Mouse (Mus musculus) heart, postnatal 36 days (tissue): ENCODE measurements around the gene Ppp5c. TPM values are rescaled to one million over a fixed set of nuclear protein-coding genes. Genes with fewer than 3 reads are reported as not detected.
A peak's percentile ranks its signal among the peaks of the same experiment; 100 is the strongest.

Experiments used
- DNase-seq, 2 experiments: peaks; one replicate each; pipeline ENCODE4 v3.0.0; 2021 to 2022
- intact Hi-C: fragments of 180-260 bp; cut with DNase I; formaldehyde crosslinking; loops from one replicate; pipeline ENCODE4 v1.15.1; 2025
- total RNA-seq, 2 experiments: library from RNA; stranded (reverse); gene quantifications; 2 replicates each; pipeline ENCODE4 v1.2.3; 2021

Ppp5c gene
- total RNA-seq, 2 experiments from 2014 or later: 107 to 109 TPM

DNA sequence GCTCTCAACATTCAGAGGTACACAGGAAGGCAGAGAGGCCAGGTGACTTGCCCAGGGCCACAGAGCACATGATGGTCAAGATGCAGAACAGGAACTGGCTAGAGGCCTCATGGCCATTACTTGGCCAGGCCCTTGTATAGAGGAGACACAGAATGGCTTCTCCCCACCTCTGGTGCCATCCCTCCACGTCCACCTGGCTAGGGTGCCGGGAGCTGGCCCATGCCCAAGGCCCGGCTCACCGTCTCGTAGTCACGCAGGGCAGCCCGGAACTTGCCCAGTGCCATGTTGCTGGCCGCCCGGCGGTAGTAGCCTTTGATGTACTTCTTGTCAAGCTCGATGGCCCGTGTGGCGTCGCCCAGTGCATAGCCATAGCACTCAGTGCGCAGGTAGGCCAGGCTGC is 5.5 kb downstream of the Ppp5c start:
- DNase-seq: no peak
- intact Hi-C loops: no loop called here

DNA sequence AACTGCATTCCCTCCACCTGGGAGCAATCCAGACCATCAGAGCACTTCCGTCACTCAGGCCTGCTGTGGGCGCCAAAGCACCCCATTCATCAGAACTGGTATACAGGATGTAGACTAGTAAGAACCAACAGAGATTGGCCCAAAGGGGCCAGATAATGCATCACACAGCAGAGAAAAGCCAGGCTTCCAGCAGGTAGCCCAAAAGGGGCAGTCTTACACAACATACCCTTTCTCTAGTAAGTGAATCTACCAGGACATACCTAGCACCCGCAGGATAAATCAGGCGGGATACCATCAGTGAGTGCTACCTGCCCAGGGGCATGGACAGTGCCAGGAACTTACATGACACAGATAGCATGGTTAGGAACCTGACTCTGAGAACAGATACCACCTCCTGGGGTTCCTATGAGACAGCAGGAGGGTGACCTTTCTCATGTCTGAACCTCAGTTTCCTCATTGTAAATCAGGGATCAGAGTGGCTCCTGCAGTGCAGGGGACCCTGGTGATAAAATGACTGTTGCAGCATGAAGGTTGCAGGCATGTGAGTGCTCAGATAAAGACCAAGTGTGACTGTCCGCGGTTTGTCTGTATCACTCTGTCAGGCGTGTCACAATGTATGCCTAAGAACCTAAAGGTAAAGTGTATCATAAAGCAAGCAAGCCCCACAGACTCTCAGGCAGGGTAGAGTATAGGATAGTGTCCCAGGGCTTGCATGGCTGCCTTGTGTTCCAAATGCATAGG is 8.1 kb downstream of the Ppp5c start:
- intact Hi-C loops: no loop called here

DNA sequence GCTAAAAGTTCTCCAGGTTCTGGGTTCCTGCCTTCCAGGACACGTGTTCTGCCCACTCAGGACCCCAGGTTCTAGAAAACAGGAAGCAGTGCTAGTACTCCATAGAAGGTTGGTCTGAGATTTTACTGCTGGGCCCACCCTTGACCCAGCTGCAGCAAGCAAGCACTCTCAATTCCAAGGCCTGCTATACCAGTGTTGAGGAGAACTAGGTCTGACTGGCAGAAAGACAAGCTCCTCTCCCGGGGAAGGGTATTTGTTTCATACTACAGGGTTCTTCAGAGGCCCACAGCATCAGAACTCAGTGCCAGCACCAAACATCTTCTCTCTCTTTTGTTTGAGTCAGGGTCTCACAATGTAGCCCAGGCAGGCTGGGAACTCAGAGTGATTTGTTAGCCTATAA is 9.8 kb downstream of the Ppp5c start:
- intact Hi-C loops: no loop called here
- DNase-seq: no peak

More for the DNA sequence above, 8.1 kb downstream of the Ppp5c start:
- DNase-seq: no peak

DNA sequence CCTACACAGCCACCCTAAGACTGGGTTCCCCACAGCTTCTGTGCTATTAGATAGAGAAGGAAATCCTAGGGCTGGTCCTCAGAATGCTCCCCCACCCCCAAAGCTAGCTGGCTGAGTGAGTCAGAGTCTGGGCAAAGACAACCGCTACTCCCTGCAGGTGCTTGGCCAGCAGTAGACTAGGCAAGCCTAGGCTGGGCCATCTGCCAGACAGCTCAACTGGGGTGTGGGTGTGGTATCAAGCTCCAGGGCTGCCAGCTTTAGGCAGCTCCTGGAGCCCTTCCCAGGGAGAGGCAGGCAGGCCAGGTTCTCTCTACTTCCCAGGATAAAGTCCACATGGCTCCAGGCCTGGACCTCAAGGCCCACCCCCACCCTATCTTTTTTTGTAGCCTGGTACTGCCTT is 10.7 kb downstream of the Ppp5c start:
- intact Hi-C loops: no loop called here
- DNase-seq: peak; percentile 82 to 88

DNA sequence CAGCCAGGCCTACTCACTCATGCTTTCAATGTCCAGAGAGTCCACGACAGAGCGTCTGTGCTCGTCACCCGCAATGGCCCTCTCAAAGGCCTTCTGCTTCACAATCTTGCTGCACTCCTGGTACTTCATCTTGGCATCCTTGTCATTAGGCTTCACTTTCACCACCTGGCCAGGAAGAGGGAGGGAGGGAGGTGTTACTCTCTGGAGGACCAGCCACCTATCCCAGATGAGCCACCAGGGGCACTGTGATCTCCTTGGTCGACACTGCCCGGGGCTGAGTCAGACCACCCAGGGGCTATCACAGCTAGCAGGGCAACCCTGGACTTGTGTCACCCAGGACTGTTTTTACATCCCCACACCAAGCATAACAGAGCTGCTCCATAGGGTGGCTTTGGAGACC is 12.3 kb downstream of the Ppp5c start:
- intact Hi-C loops: no loop called here
- DNase-seq: no peak

DNA sequence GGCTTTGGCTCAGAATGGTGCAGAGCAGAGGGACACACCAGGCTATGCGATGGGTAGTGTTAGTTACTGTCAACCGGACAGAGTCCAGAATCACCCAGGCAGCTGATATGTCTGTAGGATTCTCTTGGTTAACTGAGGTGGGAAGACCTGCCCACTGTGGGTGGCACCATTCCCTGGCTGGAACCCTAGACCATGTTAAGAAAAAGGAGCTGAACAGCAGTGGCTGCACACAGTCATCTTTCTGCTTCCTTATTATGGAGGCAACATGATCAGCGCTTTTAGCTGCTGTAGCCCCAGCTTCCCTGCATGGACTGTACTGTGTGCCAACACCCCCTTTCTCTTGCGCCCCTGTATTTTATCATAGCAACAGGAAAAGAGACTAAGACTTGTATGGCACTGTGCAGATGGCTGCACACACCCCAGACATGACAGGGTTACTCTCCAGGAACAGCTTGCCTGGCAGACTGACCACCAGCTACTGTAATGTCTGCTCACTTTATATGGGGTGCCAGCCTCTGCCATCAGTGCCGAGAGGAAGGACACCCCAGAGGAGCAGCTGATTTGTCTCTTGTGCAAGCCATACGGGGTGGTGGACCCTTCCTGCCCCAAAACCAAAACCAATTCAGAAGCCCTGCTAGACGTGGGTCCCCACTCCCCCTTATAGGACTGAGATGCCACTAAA is 15.7 kb downstream of the Ppp5c start:
- intact Hi-C loops: no loop called here
- no peak for DNase-seq

DNA sequence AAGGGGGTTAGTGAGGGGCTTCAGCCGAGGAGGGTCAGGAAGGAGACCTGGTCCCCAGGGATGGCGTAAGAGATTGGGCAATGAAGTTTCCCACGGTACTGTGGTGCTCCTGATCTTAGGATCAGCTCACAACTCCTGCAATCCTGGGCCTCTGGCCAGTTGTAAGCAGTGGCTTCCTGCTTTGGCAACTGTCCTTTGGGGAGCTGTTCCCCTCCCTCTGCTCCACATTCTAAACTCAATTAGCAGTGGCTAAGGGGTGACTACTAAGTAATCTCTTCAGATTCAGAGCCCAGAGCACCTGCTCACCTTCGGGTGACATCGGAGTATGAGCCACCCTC is 17.7 kb downstream of the Ppp5c start:
- DNase-seq: no peak
- intact Hi-C loops: no loop called here

DNA sequence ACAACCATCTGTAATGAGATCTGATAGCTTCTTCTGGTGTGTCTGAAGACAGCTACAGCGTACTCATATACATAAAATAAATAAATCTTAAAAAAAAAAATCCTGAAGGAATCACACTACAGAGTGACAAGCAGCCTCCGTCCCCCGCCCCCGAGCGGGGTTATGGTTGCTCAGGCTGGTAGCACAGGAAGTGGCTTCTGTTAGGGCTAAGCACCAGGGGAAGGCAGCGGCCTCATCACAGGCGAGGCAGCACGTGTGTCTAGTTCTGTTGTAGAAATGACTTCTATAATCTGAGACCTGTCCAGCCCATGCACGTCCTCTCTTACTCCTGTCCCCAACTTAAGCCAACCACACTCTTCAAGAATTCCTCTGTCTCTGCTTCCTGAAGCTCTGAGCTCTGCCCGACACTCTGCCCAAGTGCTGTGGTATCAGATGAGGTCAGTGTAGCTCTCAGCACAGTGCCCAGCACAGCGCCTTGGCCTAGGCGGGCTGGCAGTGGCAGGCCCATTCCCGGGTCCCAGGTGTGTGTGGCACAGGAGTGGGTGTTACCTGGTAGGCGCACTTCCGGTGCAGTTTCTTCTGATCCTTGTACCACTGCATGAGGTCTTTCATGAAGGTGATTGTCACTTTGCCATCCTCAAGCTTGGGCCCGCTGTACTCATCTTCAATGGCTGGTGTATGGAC is 18.3 kb downstream of the Ppp5c start:
- intact Hi-C loops: no loop called here
- DNase-seq: no peak

DNA sequence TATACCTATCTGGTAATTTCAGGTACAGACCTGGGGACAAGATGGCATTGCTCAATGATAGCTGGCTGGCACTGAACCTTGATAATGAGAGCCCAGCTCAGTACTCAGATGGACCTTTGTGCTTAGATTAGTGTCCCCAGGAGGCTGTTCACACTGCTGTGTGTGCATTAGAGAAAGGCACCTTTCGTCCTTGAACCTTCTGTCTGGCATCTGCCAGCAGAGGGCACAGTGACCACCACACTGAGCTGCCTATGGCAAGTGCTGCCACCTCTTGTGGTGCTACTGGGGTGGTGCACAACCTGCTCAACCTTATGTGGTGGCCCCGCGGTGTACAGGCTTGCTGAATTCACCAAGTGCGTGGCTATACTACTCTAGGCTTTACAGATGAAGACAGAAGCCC is 20.4 kb downstream of the Ppp5c start:
- DNase-seq: no peak
- intact Hi-C loops: no loop called here

DNA sequence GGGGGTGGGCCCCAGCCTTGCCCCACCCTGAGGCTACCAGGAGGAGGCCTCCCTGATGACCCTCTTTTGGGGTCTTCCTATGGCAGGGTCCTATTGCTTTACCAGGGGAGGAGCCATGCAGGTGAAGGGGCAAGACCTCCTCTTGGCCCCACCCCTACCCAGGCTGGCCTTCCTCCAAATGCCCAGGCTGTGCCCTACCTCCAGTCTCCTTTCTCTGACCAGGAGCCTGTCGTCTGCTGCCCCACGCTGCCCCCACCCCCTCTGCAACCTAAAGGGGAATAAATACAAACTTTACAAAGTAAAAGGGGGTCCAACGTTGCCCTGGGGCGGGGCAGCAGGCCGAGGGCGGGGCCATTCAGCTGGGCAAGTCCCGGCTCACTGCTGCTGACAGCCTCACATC is 23.0 kb downstream of the Ppp5c start:
- no peak for DNase-seq
- intact Hi-C loops: no loop called here

DNA sequence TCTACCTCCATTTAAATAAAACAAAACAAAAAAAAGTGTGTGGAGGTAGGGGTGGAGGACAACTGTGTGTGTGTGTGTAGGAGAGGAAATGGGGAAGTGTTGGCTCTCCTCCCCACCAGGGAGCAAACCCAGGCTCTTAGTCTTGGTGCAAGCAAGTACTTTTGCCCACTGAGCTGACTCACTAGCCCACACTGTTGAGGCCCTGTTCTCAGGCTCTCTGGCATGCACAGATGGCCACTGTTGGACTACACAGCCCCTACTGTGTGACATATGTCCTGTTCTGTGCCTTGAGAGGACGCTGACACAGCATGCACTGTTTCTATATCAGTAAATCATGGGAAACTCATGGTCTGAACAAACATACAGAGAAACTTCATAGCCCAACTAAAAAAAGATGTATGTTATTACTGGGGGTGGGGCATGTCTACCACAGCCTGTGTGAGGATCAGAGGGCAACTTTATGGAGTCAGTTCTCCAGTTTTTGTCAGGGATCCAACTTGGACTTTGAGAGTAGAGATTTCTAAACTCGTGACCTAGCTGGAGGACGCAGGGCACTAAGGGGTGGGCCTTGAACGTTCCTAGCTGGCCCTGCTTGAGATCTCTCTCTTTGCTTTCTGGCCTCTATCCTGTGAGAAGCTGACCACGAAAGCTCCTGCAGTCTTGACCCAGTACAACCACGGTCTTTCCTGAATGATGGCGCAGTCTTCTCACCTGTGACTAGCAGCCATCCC is 24.3 kb downstream of the Ppp5c start:
- no peak for DNase-seq
- intact Hi-C loops: loop anchor here (2.0 kb wide), 1 partner anchor 47 kb away; no protein-coding TSS in a partner anchor

DNA sequence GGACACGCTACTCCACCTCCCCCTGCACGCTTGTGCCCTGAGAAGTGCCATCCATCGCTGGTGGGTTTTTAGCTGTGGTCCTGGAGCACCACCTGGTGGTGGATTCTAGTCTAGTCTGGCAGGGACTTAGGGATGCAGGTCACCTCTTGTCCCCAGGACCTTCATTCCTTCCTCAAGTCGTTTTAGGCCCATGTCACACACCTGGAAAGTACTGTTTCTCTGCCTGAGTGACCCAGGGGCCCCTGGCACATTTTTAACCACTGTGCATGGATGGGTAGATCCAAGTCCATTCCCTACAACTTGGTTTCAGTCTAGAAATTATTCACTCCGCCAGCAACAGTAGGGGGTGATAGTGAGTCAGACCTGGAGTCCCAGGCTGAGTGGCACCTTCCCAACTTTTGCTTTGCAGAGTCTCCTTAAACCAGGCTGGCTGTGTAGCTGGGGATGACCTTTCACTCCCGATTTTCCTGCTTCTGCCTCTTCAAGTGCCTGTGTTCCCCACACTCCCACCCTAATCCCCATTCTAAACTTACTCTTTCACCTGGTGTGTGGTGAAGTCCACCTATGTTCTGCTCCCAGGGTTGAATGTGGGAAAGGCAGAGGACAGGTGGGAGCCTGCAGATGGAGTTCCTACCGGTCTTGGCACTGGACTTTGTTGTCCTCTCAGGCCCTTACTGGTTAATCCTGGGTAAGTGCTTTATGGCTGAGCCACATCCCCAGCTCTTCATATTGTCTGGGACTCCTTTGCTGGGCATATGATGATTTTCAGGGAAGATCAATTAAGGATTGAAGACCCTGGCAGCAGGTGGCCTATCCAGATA is 25.1 kb downstream of the Ppp5c start:
- peak; percentile 82 for DNase-seq
- intact Hi-C loops: loop anchor here (1.0 to 2.0 kb wide), 4 partner anchors 48 to 70 kb away; no protein-coding TSS in a partner anchor

DNA sequence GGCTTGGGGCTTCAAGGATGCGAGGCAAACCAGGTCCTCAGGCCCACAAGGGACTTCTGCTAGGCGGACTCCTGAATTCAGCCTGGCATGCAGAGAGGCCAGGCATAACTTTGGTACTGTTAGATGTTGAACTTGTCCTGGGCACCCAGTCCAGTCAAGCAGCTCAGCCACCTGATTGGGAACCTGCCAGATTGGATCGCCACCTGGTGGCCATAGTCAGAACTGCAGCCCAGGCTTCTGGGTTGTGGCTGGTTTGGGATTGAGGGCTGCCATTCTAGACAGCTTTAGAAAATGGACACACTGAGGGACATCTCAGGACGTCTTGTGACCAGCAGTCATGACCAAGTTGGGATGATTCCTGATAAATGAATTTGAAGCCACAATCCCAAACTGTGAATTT is 28.1 kb downstream of the Ppp5c start:
- intact Hi-C loops: loop anchor here (1.0 kb wide), 1 partner anchor 49 kb away; no protein-coding TSS in a partner anchor

DNA sequence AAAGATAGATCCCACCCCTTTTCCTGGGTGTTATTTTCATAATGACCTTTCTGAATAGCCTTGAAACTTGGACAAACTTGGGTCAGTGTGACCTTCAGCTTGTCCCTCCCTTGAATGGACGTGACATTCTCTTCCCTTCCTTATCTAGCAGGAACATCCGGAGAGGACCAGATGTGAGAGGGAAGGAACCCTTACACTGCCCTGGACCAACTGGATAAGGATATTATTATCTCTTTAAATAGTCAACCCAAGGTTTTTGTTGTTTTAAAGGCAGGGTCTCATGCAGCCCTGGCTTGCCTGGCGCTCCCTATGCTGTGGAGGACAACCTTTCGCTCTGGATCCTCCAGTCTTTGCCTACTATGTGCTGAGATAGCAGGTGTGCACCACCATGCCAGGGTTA is 28.5 kb downstream of the Ppp5c start:
- intact Hi-C loops: loop anchor here (1.0 kb wide), 1 partner anchor 49 kb away; no protein-coding TSS in a partner anchor

More for the DNA sequence above, 28.1 kb downstream of the Ppp5c start:
- peak; percentile 93 to 96 for DNase-seq

DNA sequence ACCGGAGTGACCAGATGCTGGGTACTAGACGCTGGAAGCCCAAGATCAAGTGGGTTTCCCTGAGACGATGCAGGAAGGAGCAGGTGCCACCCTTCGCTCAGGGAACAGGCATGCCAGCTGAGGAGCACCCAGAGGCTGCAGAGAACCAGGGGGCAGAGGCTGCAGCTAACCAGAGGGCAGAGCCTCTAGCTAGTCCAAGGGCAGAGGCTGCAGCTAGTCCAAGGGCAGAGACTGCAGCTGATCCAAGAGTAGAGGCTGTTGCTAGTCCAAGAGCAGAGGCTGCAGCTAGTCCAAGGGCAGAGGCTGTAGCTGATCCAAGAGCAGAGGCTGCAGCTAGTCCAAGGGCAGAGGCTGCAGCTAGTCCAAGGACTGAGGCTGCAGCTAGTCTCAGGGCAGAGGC is 32.4 kb downstream of the Ppp5c start:
- no peak for DNase-seq
- intact Hi-C loops: loop anchor here (2.0 kb wide), 1 partner anchor 19 kb away; no protein-coding TSS in a partner anchor

More for the DNA sequence above, 28.5 kb downstream of the Ppp5c start:
- DNase-seq: no peak

DNA sequence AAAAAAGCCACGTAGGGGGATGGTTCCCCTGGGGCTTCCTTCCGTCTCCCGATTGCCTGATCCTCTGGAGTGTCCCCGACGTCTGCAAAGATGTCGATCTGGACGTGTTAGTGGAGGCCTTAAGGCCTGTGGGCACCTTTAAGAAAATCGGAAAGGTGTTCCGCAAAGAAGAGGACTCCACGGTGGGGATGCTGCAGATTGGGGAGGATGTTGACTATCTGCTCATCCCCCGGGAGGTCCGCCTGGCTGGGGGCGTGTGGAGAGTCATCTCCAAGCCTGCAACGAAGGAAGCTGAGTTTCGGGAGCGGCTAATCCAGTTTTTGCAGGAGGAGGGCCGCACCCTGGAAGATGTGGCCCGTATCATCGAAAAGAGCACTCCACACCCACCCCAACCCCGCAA is 33.3 kb downstream of the Ppp5c start:
- intact Hi-C loops: loop anchor here (2.0 kb wide), 1 partner anchor 18 kb away; no protein-coding TSS in a partner anchor
- DNase-seq: peak in 1 of 2 experiments; percentile 32

DNA sequence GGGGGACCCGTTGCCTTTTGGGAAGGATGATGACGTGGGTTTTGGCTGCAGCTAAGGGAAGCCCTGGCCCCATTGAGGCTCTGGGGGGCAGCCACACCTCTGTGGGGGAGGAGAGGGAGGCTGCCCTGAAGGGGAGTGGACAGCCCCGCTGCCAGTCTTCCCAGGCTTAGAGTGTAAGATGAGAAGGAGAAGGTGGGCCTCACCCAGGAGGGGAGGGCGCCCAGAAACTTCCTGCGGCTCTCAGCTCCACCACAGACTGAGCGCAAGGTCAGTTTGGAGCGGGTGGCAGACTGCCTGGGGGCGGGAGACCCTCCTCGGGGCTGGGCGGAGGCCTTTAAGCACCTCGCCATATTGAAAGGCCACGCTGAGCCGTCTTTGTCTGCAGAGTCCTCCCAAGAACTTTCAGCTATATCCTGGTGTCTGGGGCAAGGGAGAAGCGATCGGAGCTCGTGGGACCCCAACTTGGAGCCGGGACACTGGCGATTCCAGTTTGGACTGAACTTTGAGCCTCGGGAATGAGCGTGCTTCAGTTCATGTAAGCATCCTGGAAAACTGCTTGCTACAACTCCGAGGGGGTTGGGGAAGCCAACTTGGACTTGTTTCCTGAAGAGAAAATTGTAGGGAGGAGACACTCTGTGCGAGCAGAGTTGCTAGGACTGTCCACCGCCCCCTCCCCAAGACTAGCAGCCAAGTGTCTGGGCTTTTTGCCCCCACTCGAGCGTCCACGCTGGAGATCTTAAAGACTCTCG is 33.9 kb downstream of the Ppp5c start:
- intact Hi-C loops: loop anchor here (2.0 kb wide), 1 partner anchor 17 kb away; no protein-coding TSS in a partner anchor
- peak; percentile 80 to 81 for DNase-seq

DNA sequence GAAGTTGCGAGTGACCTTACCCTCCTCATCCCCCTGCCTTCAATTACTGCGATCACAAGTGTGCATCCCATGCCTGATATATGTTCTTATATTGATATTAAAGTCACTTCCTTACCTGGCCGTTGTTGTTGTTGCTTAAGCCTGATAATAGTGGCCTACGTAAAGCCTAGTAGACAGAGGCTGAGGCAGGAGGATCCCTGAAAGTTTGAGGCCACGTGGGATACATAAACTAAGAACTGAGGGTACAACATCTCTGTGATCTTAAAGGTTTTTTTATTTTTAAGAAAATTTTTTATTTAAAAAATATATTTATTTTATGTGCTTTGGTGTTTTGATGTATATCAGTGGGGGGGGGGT is 35.3 kb downstream of the Ppp5c start, which contains the start of gene Ccdc8:
TSS of gene Ccdc8 (plus strand) at position 258 of the 357 bp plus-strand sequence.
- no peak for DNase-seq
- intact Hi-C loops: no loop called here
